Mouse (Mus musculus): ENCODE data around the gene Mgat4a.

DNA sequence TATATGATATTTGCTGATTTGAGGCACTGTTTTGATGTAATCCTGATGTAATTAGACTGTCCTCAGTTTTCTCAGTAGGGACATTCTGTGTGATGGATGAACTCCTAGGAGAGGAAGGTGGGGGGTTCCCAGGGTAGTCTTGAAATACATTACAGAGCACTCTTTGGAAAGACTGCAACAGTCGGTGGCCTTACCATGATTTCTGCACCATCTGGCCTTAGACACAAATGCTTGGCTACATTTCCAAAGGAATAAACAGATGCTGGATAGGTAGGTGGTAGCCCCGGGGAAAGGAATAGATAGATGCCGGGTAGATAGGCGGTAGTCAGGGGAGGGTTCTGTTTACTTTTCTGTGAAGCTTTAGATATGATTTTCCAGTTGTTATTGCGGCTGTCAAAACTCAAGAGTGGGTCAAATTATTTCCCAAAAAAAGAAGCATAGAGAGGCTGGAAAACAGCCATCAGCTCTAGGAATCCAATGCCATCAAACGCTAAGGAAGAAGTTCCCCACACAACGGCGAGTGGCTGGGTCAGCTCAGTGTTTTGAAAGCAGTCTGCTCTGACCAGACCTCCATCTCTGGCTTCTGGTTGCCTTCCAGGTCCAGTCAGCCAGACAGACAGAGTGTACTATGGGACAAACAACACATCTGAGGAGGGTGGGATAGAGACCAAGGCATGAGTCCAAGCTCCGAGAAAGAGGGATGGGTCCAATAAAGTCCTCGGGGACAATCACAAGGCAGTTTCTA, 31.9 kb upstream of the Mgat4a start:
- no peak for TF ChIP-seq EP300 (IDR thresholded peaks at IDR 0.05; ENCODE audit: low read depth)
- no peak for TF ChIP-seq CTCF (IDR thresholded peaks at IDR 0.05; ENCODE audit: low read depth)
